Mouse (Mus musculus) olfactory bulb, adult 2 months (tissue): Measurements from ENCODE around the gene Tchh.

Source experiments
- CTCF ChIP-seq: fragments of 200-500 bp; IDR thresholded peaks from 2 replicates; pipeline ENCODE4 v1.5.1; 2012; ENCODE audit warnings: low read depth, mild to moderate bottlenecking, low read length, moderate library complexity; ENCODE audit not compliant: insufficient read depth
- POLR2A ChIP-seq: fragments of 200-500 bp; IDR thresholded peaks from 2 replicates; pipeline ENCODE4 v1.6.1; 2012; ENCODE audit warnings: mild to moderate bottlenecking, low read depth, low read length, moderate library complexity; ENCODE audit not compliant: insufficient read depth

- no peak for TF ChIP-seq POLR2A
- TF ChIP-seq CTCF = no peak
Measured at GRCm38 (mm10) chr3:93443501-93444101, 1.5 kb downstream of the Tchh start.
